In genomic region chr10:58381904-58382303, GRCm38 (mm10) we compare ENCODE assay signal across 9 mouse cellular contexts. TPM values are rescaled to one million over a fixed set of nuclear protein-coding genes. Genes with fewer than 3 reads are reported as not detected.
DNase-seq lines count a peak whose midpoint lies in the region; ATAC-seq and TF ChIP-seq lines count a peak whose summit lies in the region.
"Had no signal": no experiment of that assay in that cellular context is flagged by ENCODE, and none has a peak within 500 bp of the region (broad histone marks: within the 10 kb centered on the region; RNA-seq: fewer than 3 reads in every experiment).

No protein-coding gene starts in this region.

- no peak for ATAC-seq in liver, embryonic 13.5 days (ENCODE audit: low read depth)
- no peak for ATAC-seq in liver, embryonic 12.5 days
- no peak for ATAC-seq in forebrain, postnatal 0 days
- peak; percentile 52 for ATAC-seq in monocyte, adult 5-6 weeks (replicated peaks; ENCODE audit: insufficient number of reproducible peaks, low FRiP score, low TSS enrichment, poor library complexity, severe bottlenecking)

- intact Hi-C loops in gastrocnemius, adult 2 months (cut with DNase I): no loop called here
- intact Hi-C loops in gastrocnemius, postnatal 14 days (cut with DNase I; ENCODE audit: low total_unique reads): no loop called here

- peak overlapping the region; percentile 76 for H3K27ac ChIP-seq in gastrocnemius, adult 2 months
- peak overlapping the region; percentile 19; the same call in 1 of the 2 replicates for H3K27ac ChIP-seq in liver, embryonic 13.5 days
- no peak overlapping the region for H3K27ac ChIP-seq in liver, embryonic 12.5 days
- H3K27ac ChIP-seq in forebrain, postnatal 0 days (ENCODE audit: low read depth, low read length): 0 out of 2 replicates have a peak overlapping the region, but pooled peaks have one; percentile 51

- H3K36me3 ChIP-seq in liver, embryonic 13.5 days: peaks cover 3% of the 10 kb centered on the region; the same call in 1 of the 2 replicates
- H3K36me3 ChIP-seq in liver, embryonic 12.5 days: peaks cover 12% of the 10 kb centered on the region; the same call in 1 of the 2 replicates
- H3K36me3 ChIP-seq in forebrain, postnatal 0 days (ENCODE audit: insufficient read depth): no peaks in the 10 kb centered on the region

- no peaks in the 10 kb centered on the region for H3K27me3 ChIP-seq in liver, embryonic 13.5 days
- no peaks in the 10 kb centered on the region for H3K27me3 ChIP-seq in liver, embryonic 12.5 days (replicated peaks)
- H3K27me3 ChIP-seq in forebrain, postnatal 0 days (ENCODE audit: insufficient read depth, low read length): no peaks in the 10 kb centered on the region

- H3K9ac ChIP-seq in liver, embryonic 13.5 days: no peak overlapping the region
- H3K9ac ChIP-seq in liver, embryonic 12.5 days: no peak overlapping the region
- H3K9ac ChIP-seq in forebrain, postnatal 0 days: no peak overlapping the region

- no peak for DNase-seq in gastrocnemius, adult 2 months
- no peak for DNase-seq in gastrocnemius, postnatal 14 days
- no peak for DNase-seq in liver, embryonic 13.5 days
- no peak for DNase-seq in forebrain, postnatal 0 days
- no peak for DNase-seq in frontal cortex, postnatal 25 days (ENCODE audit: low spot score in 2 of 2)
- DNase-seq in cerebellum, adult 8-10 months: no peak
- DNase-seq: kidney, adult 18-20 months had no signal

- 38% methylated on average over 1 of the region's 1 CpGs for WGBS in liver, embryonic 13.5 days (ENCODE audit: insufficient replicate concordance)
- WGBS in liver, embryonic 12.5 days (ENCODE audit: insufficient replicate concordance): 32% methylated on average over 1 of the region's 1 CpGs
- WGBS in forebrain, postnatal 0 days: 91% methylated on average over 1 of the region's 1 CpGs

- H3K4me3 ChIP-seq in gastrocnemius, adult 2 months: no peak overlapping the region
- H3K4me3 ChIP-seq in liver, embryonic 13.5 days (replicated peaks): no peak overlapping the region
- H3K4me3 ChIP-seq in liver, embryonic 12.5 days: no peak overlapping the region
- H3K4me3 ChIP-seq in forebrain, postnatal 0 days (ENCODE audit: low read depth, low read length): no peak overlapping the region

- H3K4me1 ChIP-seq in liver, embryonic 13.5 days (replicated peaks): peaks cover 64% of the 10 kb centered on the region
- H3K4me1 ChIP-seq in liver, embryonic 12.5 days: peaks cover 63% of the 10 kb centered on the region
- peaks cover 22% of the 10 kb centered on the region for H3K4me1 ChIP-seq in forebrain, postnatal 0 days (ENCODE audit: insufficient read depth)

- no peak overlapping the region for H3K4me2 ChIP-seq in liver, embryonic 13.5 days
- H3K4me2 ChIP-seq in liver, embryonic 12.5 days: no peak overlapping the region
- H3K4me2 ChIP-seq in forebrain, postnatal 0 days (ENCODE audit: low read depth): no peak overlapping the region

- no peaks in the 10 kb centered on the region for H3K9me3 ChIP-seq in liver, embryonic 13.5 days (replicated peaks)
- no peaks in the 10 kb centered on the region for H3K9me3 ChIP-seq in liver, embryonic 12.5 days (replicated peaks)
- H3K9me3 ChIP-seq in forebrain, postnatal 0 days (ENCODE audit: low read length): no peaks in the 10 kb centered on the region

- TF ChIP-seq CTCF in gastrocnemius, adult 2 months (IDR thresholded peaks at IDR 0.05): no peak
- TF ChIP-seq CTCF in forebrain, postnatal 0 days (IDR thresholded peaks at IDR 0.05; ENCODE audit: low read depth): no peak

RNA-seq across cellular contexts. Expression of gene Lims1, which starts 58.6 kb away (rescaled TPM):
- total RNA-seq in gastrocnemius, adult 2 months (2021): 10 to 100 TPM; 36.1 to 54.7 TPM
- 10 to 100 TPM; 48.4 to 70.7 TPM for total RNA-seq in gastrocnemius, postnatal 14 days (2021)
- 107 and 118 TPM in 2 replicates for polyA plus RNA-seq in liver, embryonic 13.5 days (2015; fragmentation: Nextera tagmentation; extraction: Ambion mirVana)
- 112 and 121 TPM in 2 replicates for polyA plus RNA-seq in liver, embryonic 12.5 days (2016; fragmentation: Nextera tagmentation; extraction: Ambion mirVana)
- total RNA-seq in forebrain, postnatal 0 days (2014; rRNA removed): 38.5 and 43.6 TPM in 2 replicates
- polyA plus RNA-seq in forebrain, postnatal 0 days (2015; fragmentation: Nextera tagmentation; extraction: Ambion mirVana): 39.1 and 51.7 TPM in 2 replicates
- 106 to 148 TPM (median 112 TPM) in 3 replicates for total RNA-seq in monocyte, adult 5-6 weeks (2017)
